Mouse (Mus musculus): Measurements from ENCODE around the gene Cbr3.
"Not testable (repeated sequence)": the region's sequence is repeated elsewhere in the genome, so short reads cannot be mapped to it uniquely, and the experiment has no call there.

Gene Cbr3

DNA sequence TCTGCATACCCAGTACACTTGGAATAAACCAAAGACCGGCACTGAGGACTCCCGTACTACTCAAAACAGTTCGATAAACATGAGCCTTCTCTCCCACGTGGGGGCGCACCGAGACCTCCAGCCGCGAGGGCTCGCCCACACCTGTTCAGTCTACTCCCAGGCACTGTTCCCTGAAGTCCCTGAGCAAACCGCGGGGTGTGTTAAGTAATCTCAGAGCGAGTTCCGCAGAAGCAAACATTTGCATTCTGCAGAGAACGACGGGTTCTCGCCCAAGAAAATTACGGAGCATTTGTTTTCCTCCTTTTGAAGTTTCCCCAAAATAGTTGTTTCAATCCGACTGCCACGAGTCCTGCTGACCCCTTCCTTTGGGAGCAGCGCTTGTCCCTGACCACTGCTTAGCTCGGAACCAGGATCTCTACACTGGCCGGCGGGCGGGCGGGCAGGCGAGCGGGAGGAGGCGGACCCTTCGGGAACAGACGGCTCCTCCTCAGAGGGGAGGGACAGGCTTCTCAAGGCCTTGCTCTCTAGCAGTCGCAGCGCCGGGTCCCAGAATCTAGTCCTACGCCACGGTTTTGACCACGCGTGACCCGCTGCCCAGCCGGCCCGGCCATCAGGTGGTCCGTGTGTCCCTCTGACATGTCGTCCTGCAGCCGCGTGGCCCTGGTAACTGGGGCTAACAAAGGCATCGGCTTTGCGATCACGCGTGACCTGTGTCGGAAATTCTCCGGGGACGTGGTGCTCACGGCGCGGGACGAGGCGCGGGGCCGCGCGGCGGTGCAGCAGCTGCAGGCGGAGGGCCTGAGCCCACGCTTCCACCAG, at the start of gene Cbr3:
Gene Cbr3, plus strand, starts transcription at position 527 of the 819 bp plus-strand sequence.
- DNase-seq (ENCODE audit: low read depth, low spot score): peak; percentile 67

DNA sequence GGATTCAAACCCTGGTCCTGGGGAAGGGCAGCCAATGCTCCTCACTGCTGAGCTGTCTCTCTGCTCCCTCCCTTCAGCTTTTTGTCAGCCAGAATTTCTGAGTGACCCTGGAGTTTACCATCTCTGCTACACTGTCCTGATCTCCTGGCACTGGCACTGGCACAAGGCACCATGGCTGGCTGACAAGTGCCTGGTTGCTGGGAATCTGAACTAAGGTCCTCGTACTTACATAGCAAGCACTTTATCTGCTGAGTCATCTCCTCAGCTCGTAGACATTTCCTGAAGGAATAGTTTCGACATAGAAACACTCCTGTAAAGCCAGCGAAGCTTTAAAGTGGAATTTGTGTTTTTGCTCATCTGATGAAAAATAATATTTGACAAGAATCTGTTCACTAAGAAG, 39.0 kb upstream of the Cbr3 start:
- DNase-seq (ENCODE audit: low read depth, low spot score): no peak

DNA sequence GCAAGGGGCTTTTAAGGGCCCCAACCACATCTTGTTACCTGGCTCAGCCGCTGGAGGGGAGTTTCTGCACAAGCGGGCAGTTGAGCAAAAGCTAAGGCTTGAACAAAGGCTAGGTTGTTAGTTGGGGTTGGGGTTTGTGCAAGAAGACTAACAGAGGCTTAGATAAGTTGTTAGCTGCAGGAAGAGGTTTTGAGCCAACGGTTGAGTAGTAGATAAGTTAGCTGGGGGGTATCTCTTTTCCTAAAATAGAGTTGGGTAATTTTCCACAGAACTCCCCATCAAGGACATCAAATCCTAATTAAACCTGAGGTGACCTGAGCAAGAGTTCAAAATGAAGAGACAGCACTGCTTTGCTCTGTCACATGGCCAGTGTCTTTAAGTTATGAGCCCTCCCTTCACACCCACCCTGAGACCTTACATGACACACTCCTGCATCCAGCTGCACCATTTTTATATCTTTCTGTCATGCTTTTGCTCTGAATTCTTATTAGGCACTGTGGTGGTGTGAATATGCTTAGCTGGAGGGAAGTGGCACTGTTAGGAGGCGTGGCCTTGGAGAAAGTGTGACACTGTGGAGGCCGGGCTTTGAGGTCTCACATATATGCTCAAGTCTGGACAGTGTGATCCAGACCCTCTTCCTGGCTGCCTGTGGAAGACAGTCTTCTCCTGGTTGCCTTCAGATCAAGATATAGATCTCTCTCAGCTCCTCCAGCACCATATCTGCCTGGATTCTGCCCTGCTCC, 34.4 kb upstream of the Cbr3 start:
- DNase-seq (ENCODE audit: low read depth, low spot score): no peak

DNA sequence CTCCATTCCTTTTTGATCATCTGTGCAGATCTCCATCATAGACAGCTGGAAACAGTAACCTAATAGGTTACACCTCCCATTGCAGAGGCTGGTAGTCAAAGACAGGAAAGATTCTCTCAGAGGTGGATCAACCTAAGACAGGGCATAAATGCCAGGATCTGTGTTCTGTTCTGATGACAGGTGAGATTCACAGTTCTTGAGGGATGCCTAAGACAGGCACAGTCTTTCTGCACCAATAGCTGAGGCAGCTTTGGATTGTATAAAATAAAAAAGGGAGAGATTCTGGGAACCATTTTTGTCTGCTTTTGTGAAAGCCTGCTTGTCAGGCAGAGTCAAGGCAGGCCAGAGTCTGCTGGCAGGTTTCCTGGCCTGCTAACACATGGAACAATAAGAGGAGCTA, 15.0 kb upstream of the Cbr3 start:
- no peak for DNase-seq (ENCODE audit: low read depth, low spot score)

DNA sequence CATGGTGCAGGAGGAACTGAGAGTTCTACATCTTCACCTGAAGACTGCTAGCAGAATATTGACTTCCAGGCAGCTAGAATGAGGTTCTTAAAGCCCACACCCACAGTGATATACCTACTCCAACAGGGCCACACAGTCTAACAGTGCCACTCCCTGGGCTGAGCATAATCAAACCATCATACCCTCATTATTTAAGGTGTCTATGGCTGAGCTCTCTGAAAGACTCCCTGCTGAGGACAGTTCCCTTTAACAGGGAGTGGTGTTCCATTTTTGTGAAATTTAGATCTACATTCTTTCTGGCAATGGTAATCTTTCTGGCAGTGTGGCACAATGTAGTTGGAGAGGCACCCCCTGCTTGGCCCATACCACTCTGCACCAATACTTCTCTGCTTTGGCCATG, 13.5 kb upstream of the Cbr3 start:
- no peak for DNase-seq (ENCODE audit: low read depth, low spot score)

DNA sequence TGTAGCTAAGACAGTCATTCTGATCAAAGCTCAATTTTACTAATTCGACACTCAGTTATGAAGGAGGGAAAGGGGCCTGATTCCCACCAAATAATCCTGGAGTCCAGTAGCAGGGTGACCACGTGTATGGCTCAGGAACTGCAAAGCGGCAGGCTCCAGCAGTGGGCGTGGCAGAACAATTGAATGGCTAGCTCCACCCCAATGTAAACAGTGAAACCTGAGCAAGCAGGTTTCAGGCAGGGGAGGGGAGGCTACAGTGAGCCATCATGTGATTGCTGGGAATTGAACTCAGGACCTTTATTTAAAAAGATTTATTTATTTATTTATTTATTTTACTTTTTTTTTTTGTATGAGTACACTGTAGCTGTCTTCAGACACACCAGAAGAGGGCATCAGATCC, 12.5 kb upstream of the Cbr3 start:
- DNase-seq (ENCODE audit: low read depth, low spot score): not testable (repeated sequence)

DNA sequence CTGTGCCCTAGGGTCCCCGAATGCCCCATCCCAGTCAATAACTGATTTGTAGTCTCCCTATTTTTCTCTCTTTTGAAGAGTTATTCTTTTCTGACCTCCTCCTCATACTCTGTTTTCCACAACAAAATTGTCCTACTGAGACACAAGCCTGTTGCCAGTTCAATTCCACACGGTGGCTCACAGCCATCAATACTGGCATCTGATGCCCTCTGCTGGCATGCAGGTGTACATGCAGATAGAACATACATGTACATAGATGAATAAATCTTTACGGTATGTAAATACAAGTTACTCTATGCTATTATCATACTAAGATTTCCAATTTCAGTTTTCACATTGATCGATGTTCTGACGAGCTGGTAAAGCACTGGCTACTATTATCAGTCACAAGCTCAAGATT, 12.0 kb upstream of the Cbr3 start:
- no peak for DNase-seq (ENCODE audit: low read depth, low spot score)

DNA sequence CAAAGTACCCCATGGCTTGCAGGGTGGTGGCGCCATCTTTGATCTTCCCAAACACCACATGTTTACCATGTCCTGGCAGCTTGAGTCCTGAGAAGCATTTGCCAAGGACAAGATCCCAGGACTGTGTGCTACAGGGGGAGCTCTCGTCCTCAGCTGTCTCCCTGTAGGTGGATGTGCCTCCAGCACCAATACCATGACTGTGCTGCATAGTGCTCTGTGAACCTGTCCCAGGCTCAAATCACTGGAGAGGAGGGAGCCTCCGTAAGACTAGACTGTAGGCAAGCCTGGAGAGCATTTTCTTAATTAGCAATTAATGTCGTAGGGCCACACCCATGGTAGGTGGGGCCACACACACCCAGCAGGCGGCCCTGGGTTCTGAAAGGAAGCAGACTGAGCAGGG, 6.6 kb upstream of the Cbr3 start:
- DNase-seq (ENCODE audit: low read depth, low spot score): no peak

DNA sequence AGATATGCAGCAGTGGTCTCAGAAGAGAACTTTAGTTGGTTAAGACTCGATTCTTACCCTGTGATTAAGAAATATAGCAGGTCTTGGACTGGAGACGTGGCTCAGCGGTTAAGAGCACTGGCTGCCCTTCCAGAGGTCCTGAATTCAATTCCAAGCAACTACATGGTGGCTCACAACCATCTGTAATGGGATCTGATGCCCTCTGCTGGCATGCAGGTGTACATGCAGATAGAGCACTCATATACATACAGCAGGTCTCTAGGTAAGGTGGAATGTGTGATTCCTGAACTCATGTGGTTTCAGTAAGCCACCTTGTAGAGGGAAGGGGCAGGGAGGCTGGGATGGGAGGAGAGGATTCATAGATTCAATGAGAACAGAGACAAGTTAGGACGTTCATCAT, 4.8 kb upstream of the Cbr3 start:
- DNase-seq (ENCODE audit: low read depth, low spot score): no peak

DNA sequence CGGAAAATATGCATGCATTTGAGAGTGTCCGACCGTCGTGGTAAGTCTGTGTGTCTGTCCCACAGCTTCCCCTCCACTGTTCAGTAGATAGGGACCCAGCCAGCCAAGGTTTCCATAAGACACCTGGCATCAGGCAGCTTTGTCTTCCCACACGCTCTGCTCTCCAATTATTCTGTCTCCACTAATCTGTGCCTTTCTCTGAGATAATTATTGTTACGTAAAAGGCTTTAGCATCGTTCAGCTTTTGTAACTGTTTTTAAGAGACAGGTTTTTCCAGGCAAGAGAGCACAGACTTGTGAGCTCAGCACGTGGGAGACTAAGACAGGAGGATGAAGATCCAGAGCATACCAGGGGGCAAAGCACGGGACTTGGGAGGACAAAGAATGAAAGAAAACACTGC, 3.9 kb upstream of the Cbr3 start:
- DNase-seq (ENCODE audit: low read depth, low spot score): peak; percentile 58

DNA sequence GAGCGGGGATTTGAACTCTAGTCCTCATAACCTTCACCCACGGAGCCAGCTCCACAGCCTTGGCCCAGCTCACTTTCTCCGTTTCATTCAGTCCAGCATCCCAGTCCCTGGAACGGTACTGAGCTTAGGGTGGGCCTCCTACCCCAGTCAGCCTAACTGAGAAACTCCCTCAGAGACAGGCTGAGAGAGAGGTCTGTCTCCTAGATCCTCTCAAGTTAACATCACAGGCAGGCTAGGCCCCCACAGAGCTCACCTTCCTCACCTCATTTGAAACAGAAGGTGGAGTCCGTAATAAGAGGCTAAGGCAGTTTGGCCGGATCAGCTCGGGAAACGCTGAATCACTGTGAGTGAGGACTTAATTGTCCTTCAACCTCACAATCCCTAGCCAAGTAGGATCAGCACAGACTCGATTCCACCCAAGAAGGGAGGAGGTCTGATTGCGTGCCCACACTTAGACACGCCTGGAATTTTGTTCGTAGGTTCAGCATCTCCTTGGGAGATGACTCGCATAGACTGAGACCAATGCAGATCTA, 793 bp upstream of the Cbr3 start:
- no peak for DNase-seq (ENCODE audit: low read depth, low spot score)

DNA sequence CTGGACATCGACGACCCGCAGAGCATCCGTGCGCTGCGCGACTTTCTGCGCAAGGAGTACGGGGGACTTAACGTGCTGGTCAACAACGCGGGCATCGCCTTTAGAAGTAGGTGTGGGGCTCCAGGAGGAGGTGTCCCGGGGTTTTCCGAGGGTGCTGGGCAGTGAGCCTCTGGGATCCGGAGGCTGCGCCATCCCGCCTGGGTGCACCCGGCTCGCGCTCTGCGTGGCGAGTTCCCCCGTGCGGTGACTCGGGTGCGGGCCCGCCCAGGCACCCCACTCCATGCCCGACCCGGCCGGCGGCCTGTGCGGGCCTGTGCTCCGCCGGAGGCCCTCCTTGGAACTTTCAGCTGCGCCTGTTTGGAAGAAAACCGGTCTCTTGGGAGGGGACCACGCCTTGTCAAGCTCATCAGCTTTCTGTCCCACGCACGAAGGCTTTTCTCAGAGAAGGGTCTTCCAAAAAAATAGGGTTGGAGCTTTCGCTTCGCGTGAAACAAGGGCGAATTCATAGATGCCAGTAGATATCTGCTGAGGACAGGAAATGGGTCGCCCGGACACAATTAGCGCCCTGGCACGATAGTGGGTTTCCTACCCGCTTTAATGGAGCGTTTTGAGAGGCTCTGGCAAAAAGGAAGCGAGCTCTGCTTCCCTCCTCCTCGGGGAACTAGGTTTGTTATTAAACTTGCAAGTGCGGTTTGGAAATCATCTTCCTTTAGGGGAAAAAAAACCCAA, 657 bp downstream of the Cbr3 start:
- no peak for DNase-seq (ENCODE audit: low read depth, low spot score)

DNA sequence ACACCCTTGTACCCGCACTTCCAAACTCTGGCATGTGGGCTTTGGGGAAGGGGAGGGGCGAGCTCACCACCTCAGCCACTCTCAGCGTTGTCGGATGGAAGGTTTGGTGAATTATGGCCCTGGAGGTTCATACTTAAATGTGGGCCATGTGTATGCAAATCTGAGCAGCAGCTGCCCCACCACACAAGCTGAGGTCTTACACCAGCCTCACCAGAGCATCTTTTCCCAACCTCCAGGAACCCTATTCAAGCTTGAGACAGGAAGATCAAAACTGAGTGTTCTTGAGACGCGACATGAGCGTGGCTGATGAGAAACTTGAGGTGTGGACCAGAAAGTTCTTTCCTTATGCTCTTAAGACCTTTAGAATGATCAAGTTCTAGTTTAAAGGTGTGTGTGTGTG, 1.4 kb downstream of the Cbr3 start:
- DNase-seq (ENCODE audit: low read depth, low spot score): no peak

DNA sequence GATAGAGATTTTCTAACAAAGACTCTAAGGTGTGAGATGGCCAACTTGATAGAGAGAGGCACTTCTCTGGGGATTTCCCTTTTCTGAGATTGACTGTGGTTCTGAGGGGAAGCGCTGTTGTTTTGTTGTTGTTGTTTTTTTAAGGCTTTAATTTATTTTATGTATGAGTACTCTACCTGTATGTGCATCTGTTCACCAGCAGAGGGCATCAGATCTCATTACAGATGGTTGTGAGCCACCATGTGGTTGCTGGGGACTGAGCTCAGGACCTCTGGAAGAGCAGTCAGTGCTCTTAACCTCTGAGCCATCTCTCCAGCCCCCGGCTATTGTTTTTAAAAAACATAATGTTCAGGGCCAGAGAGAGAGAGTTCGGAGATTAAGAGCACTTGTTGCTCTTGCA, 2.8 kb downstream of the Cbr3 start:
- not testable (repeated sequence) for DNase-seq (ENCODE audit: low read depth, low spot score)

DNA sequence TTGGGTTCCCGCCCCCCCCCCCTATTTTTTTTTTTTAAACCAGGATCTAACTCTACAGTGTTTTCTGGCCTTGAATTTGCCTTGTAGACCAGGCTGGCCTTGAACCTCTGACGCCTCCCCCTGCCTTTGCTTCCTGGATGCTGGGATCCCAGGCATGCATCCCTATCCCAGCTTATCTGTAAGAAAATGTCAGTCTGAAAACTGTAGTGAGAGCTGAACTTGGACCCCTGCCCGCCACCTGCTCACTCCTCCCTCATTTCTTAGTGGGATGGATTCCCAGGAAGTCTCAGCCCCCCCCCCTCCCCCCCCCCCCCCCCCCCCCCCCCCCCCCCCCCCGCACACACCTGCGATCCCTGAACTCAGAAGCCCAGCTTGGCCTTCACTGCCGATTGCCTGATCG, 3.4 kb downstream of the Cbr3 start:
- DNase-seq (ENCODE audit: low read depth, low spot score): no peak

DNA sequence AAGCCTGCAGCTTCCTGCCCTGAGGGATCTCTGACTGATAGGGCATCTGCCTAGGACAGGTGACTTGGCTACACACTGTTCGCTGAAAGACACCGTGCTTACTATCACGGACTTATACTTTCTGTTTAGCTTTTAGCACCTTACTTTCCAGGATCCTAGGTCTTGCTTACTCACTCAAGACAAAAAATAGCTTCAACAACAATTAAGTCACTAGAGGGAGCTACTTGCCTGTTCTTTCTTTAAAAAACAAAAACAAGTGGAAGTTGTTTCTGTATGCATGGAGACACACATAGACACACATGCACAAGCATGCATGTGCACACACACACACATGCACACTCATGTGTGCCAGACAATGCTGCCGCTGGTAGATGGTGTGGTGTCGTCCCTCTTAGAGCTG, 3.9 kb downstream of the Cbr3 start:
- no peak for DNase-seq (ENCODE audit: low read depth, low spot score)

DNA sequence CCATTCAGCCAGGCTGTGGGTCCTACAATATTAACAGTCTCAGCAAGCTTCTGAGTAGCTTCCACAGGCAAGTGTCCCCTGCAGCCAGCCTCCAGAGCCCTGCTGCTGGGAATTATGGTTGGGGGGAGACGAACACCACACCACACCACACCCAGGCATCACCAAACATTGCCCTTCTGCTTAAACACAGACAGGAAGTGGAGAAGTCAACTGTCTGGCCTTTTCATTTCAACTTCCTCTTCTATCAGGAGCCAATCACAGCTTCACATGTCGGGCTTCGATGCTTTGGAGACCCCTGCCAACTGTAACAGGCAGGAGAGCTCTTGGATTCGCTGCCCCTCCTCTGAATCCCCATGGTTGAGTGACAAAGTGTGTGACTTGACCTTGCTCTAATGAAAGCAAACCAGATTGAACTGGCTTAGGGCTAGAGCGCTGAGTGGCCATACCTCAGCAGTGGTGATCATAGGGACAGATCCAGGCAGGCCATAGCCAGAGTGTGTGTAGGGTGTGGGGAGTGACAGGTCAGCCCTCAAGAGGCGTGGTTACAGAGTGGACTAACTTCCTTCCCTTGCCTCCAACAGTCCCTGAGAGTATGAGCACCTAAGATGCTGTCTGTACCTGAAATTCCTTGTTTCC, 8.3 kb downstream of the Cbr3 start:
- DNase-seq (ENCODE audit: low read depth, low spot score): no peak

DNA sequence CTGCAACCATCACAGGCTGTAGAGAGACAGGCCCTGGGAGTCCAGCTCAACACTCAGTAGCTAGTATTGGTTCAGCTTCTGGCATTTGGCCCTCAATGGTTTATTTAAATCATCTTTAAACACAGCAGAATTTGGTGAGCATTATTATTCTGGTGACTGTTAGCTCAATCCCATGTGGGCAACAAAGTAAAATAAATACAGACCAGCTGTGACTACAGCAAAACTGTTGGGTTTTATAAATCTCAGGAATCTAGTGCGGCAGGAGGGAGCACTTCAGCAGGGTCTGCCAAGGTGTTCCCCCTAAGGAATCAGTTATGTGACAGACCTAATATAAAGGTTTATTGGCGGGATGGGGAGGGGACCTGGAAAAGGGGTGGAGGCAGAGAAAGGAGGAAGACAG, 9.7 kb downstream of the Cbr3 start:
- DNase-seq (ENCODE audit: low read depth, low spot score): no peak

DNA sequence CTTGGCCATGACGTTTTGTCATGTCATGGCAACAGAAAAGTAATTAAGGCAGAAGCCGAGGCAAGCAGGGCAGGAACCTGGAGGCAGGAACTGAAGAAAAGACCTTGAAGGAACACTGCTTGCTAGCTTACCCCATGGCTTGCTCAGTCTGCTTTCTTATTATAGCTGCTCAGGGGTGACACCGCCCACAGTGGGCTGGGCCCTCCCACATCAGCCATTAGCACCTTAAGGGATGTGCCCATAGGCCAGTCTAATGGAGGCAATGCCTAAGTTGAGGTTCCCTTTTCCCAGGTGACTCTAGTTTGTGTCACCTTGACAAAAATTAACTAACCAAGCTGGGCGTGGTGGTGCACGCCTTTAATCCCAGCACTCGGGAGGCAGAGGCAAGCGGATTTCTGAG, 24.1 kb downstream of the Cbr3 start:
- no peak for DNase-seq (ENCODE audit: low read depth, low spot score)

DNA sequence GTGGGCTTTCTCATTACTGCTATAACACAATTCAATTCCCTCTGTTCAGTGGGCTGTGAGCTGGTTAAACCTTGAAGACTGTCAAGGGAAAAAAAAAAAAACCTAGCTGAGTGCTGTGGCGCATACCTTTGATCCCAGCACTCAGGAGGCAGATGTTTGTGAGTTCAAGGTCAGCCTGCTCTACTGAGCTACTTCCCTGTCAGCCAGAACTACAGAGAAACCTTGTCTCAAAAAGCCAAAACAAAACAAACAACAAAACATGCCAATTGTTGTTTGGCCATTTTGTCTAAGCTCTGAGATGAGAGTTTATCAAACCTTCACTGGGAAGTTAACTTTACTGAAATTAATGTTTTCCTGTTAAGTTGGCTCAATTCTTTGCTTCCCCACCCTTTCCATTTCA, 26.2 kb downstream of the Cbr3 start:
- DNase-seq (ENCODE audit: low read depth, low spot score): no peak

DNA sequence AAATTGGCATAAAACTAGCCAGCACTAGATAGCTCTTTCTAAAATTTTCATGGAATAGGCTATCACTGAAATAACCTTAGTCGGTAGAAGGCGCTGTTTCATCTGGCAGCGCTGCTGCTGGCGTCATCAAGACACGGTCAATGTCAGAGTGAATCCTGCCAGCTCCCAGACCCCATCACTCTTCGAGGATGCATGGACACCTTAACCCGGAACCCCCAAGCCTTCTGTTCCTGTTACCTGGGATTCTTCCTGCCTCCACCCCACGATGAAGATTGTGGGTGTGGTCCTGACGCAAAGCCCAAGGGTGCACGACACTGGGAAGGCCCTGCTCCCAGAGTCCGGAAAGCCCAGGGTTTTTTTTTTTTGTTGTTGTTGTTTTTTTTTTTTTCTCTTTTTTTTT, 27.9 kb downstream of the Cbr3 start:
- peak; percentile 80 for DNase-seq (ENCODE audit: low read depth, low spot score)

All from telencephalon, adult 2 months (tissue).